Mouse (Mus musculus) forebrain, embryonic 11.5 days (tissue): Measurements from ENCODE around the gene Ppp6r2. TPM values are rescaled to one million over a fixed set of nuclear protein-coding genes. Genes with fewer than 3 reads are reported as not detected.

Experiments
- ATAC-seq: fragments of 200-750 bp; cut with Nextera tagmentation; replicated peaks from 2 replicates; pipeline ENCODE4 v1.8.0; 2017; ENCODE audit warnings: moderate TSS enrichment; ENCODE audit not compliant: low FRiP score
- DNase-seq: peaks from one replicate; pipeline ENCODE4 v3.0.0-alpha.2; 2017; ENCODE audit warnings: low spot score
- H3K27ac ChIP-seq: fragments of 300-500 bp; sonication (generic); 2 replicates; pipeline ENCODE4 v1.5.1; 2014; ENCODE audit warnings: low read depth, low read length
- H3K27me3 ChIP-seq: fragments of 300-500 bp; sonication (generic); 2 replicates; pipeline ENCODE4 v1.6.1; 2014; ENCODE audit warnings: mild to moderate bottlenecking, low read length, mixed read lengths; ENCODE audit not compliant: control insufficient read depth, insufficient read depth
- H3K36me3 ChIP-seq: fragments of 300-500 bp; sonication (generic); 2 replicates; pipeline ENCODE4 v1.6.1; 2014; ENCODE audit warnings: mild to moderate bottlenecking, low read length, moderate library complexity, mixed read lengths; ENCODE audit not compliant: control insufficient read depth, insufficient read depth
- H3K4me1 ChIP-seq: fragments of 300-500 bp; sonication (generic); replicated peaks from 2 replicates; pipeline ENCODE4 v1.6.1; 2014; ENCODE audit warnings: low read length, mixed read lengths; ENCODE audit not compliant: control insufficient read depth, insufficient read depth
- H3K4me2 ChIP-seq: fragments of 300-500 bp; sonication (generic); 2 replicates; pipeline ENCODE4 v1.6.1; 2014; ENCODE audit warnings: low read depth, mild to moderate bottlenecking, low read length, moderate library complexity, mixed read lengths; ENCODE audit not compliant: severe bottlenecking
- H3K4me3 ChIP-seq: fragments of 300-500 bp; sonication (generic); 2 replicates; pipeline ENCODE4 v1.5.1; 2014; ENCODE audit warnings: low read depth, low read length
- H3K9ac ChIP-seq: fragments of 300-500 bp; sonication (generic); 2 replicates; pipeline ENCODE4 v1.6.1; 2014; ENCODE audit warnings: low read length
- H3K9me3 ChIP-seq: fragments of 300-500 bp; sonication (generic); 2 replicates; pipeline ENCODE4 v1.6.1; 2016; ENCODE audit warnings: low read length, mixed read lengths; ENCODE audit not compliant: control insufficient read depth
- WGBS: fragments of 180-500 bp; shearing (Covaris S2); extraction: QIAGEN DNeasy Blood & Tissue Kit; methylation state at CpG from one replicate; pipeline ENCODE4 v1.1.7; 2014; 5-methylcytosine and 5-hydroxymethylcytosine counted together
- polyA plus RNA-seq: library from polyadenylated mRNA; unstranded; fragments of >200 nt; fragmentation: Nextera tagmentation; extraction: Ambion mirVana; gene quantifications from 2 replicates; pipeline ENCODE4 v1.2.1, GENCODE M21; 2014

The Ppp6r2 gene
- polyA plus RNA-seq, 1 experiment from 2014 or later, result 45.1 TPM

- ATAC-seq (no peak), DNase-seq (no peak)
- Histone ChIP-seq H3K9me3 (no peaks in the 10 kb centered on the region), H3K4me3 (no peak overlapping the region), H3K4me1 (peaks cover 8% of the 10 kb centered on the region), H3K27me3 (no peaks in the 10 kb centered on the region), H3K36me3 (no peaks in the 10 kb centered on the region; the same call in 1 of the 2 replicates), H3K27ac (no peak overlapping the region), H3K4me2 (no peak overlapping the region), H3K9ac (no peak overlapping the region)
- WGBS, result 94% methylated on average over 5 of the region's 5 CpGs
These were observed 47.6 kb downstream of the Ppp6r2 start for GRCm38 (mm10) chr15:89258997-89259396.

GRCm38 (mm10) chr15:89264485-89264884 lies 53.1 kb downstream of the Ppp6r2 start:
- no peak overlapping the region for H3K9ac ChIP-seq
- no peak overlapping the region for H3K27ac ChIP-seq
- H3K4me2 ChIP-seq, result no peak overlapping the region
- no peaks in the 10 kb centered on the region for H3K9me3 ChIP-seq
- DNase-seq (no peak), ATAC-seq (no peak)
- H3K27me3 ChIP-seq, result no peaks in the 10 kb centered on the region
- H3K4me1 ChIP-seq, result no peaks in the 10 kb centered on the region
- H3K36me3 ChIP-seq, result no peaks in the 10 kb centered on the region; the same call in 1 of the 2 replicates
- H3K4me3 ChIP-seq, result no peak overlapping the region
- 83% methylated on average over 5 of the region's 5 CpGs for WGBS

GRCm38 (mm10) chr15:89275497-89275896 lies 64.1 kb downstream of the Ppp6r2 start:
- 77% methylated on average over 3 of the region's 3 CpGs for WGBS
- Histone ChIP-seq H3K4me1 (no peaks in the 10 kb centered on the region), H3K27me3 (no peaks in the 10 kb centered on the region), H3K9me3 (no peaks in the 10 kb centered on the region), H3K4me2 (no peak overlapping the region), H3K9ac (no peak overlapping the region), H3K4me3 (no peak overlapping the region), H3K36me3 (peaks cover 3% of the 10 kb centered on the region; the same call in 1 of the 2 replicates), H3K27ac (no peak overlapping the region)
- DNase-seq, result no peak
- no peak for ATAC-seq

- Histone ChIP-seq H3K36me3 (peaks cover 3% of the 10 kb centered on the region; the same call in 1 of the 2 replicates), H3K27ac (no peak overlapping the region), H3K4me2 (no peak overlapping the region), H3K27me3 (no peaks in the 10 kb centered on the region), H3K4me3 (no peak overlapping the region), H3K9ac (no peak overlapping the region), H3K4me1 (no peaks in the 10 kb centered on the region), H3K9me3 (no peaks in the 10 kb centered on the region)
- no peak for DNase-seq
- WGBS, result 94% methylated on average over 4 of the region's 4 CpGs
- no peak for ATAC-seq
These were observed 66.0 kb downstream of the Ppp6r2 start for GRCm38 (mm10) chr15:89277366-89277765.

GRCm38 (mm10) chr15:89282546-89282945 lies 71.2 kb downstream of the Ppp6r2 start:
- Histone ChIP-seq H3K27me3 (no peaks in the 10 kb centered on the region), H3K4me2 (no peak overlapping the region), H3K9ac (no peak overlapping the region), H3K9me3 (no peaks in the 10 kb centered on the region), H3K36me3 (peaks cover 3% of the 10 kb centered on the region; the same call in 1 of the 2 replicates), H3K4me1 (no peaks in the 10 kb centered on the region), H3K27ac (no peak overlapping the region), H3K4me3 (no peak overlapping the region)
- DNase-seq, result no peak
- no peak for ATAC-seq
- WGBS, result 79% methylated on average over 6 of the region's 6 CpGs

- peaks cover 3% of the 10 kb centered on the region; the same call in 1 of the 2 replicates for H3K36me3 ChIP-seq
- ATAC-seq, result no peak
These were observed 72.7 kb downstream of the Ppp6r2 start for GRCm38 (mm10) chr15:89284094-89284493.

GRCm38 (mm10) chr15:89285004-89285403 lies 73.7 kb downstream of the Ppp6r2 start:
- Histone ChIP-seq H3K36me3 (peaks cover 3% of the 10 kb centered on the region; the same call in 1 of the 2 replicates), H3K4me3 (no peak overlapping the region), H3K4me2 (no peak overlapping the region), H3K9me3 (no peaks in the 10 kb centered on the region), H3K4me1 (no peaks in the 10 kb centered on the region), H3K27me3 (no peaks in the 10 kb centered on the region), H3K27ac (no peak overlapping the region), H3K9ac (no peak overlapping the region)
- ATAC-seq (no peak), DNase-seq (no peak)

More at GRCm38 (mm10) chr15:89284094-89284493, 72.7 kb downstream of the Ppp6r2 start:
- H3K4me1 ChIP-seq, result no peaks in the 10 kb centered on the region
- no peak overlapping the region for H3K4me2 ChIP-seq
- no peaks in the 10 kb centered on the region for H3K27me3 ChIP-seq
- no peak overlapping the region for H3K9ac ChIP-seq
- H3K27ac ChIP-seq, result no peak overlapping the region
- no peaks in the 10 kb centered on the region for H3K9me3 ChIP-seq
- 79% methylated on average over 2 of the region's 2 CpGs for WGBS
- no peak for DNase-seq
- no peak overlapping the region for H3K4me3 ChIP-seq

GRCm38 (mm10) chr15:89285478-89285877 lies 74.1 kb downstream of the Ppp6r2 start:
- H3K9me3 ChIP-seq, result no peaks in the 10 kb centered on the region
- no peak overlapping the region for H3K4me3 ChIP-seq
- H3K36me3 ChIP-seq, result peaks cover 3% of the 10 kb centered on the region; the same call in 1 of the 2 replicates
- no peak overlapping the region for H3K9ac ChIP-seq
- H3K4me2 ChIP-seq, result no peak overlapping the region
- no peak overlapping the region for H3K27ac ChIP-seq
- no peaks in the 10 kb centered on the region for H3K27me3 ChIP-seq
- ATAC-seq (no peak), DNase-seq (no peak)
- WGBS, result 97% methylated on average over 5 of the region's 5 CpGs
- no peaks in the 10 kb centered on the region for H3K4me1 ChIP-seq

- Histone ChIP-seq H3K9ac (no peak overlapping the region), H3K27me3 (no peaks in the 10 kb centered on the region), H3K9me3 (no peaks in the 10 kb centered on the region), H3K4me1 (no peaks in the 10 kb centered on the region), H3K36me3 (peaks cover 3% of the 10 kb centered on the region; the same call in 1 of the 2 replicates), H3K27ac (no peak overlapping the region), H3K4me2 (no peak overlapping the region), H3K4me3 (no peak overlapping the region)
- DNase-seq (no peak), ATAC-seq (no peak)
- 92% methylated on average over 7 of the region's 7 CpGs for WGBS
These were observed 74.8 kb downstream of the Ppp6r2 start for GRCm38 (mm10) chr15:89286114-89286513.
